Mouse (Mus musculus): ENCODE data around the gene Ube2c. TPM values are rescaled to one million over a fixed set of nuclear protein-coding genes. Genes with fewer than 3 reads are reported as not detected.

Ube2c gene
- polyA plus RNA-seq, 1 experiment from 2014 or later, result 520 TPM

- Histone ChIP-seq H3K4me2 (replicated peaks; ENCODE audit: low read depth, low read length) (no peak overlapping the region), H3K27me3 (ENCODE audit: control insufficient read depth, insufficient read depth, low read length) (no peaks in the 10 kb centered on the region), H3K9me3 (ENCODE audit: control insufficient read depth, low read length) (no peaks in the 10 kb centered on the region), H3K36me3 (ENCODE audit: control insufficient read depth, insufficient read depth, low read length) (no peaks in the 10 kb centered on the region), H3K4me1 (replicated peaks; ENCODE audit: control insufficient read depth, insufficient read depth, low read length) (peaks cover 5% of the 10 kb centered on the region; the same call in 1 of the 2 replicates), H3K4me3 (ENCODE audit: low read depth, low read length) (no peak overlapping the region), H3K27ac (ENCODE audit: low read depth, low read length) (no peak overlapping the region), H3K9ac (ENCODE audit: low read depth, low read length) (no peak overlapping the region)
- DNase-seq (ENCODE audit: low spot score) (no peak), ATAC-seq (ENCODE audit: low FRiP score) (no peak)
- WGBS, result 88% methylated on average over 16 of the region's 16 CpGs
Measured at GRCm38 (mm10) chr2:164827146-164827850, 57.6 kb downstream of the Ube2c start.

Other genes with a start within 250 kb of the Ube2c start
- gene Wfdc2, start 207.5 kb upstream of the Ube2c start, polyA plus RNA-seq (2014; fragmentation: Nextera tagmentation; extraction: Ambion mirVana), result 22.9 TPM in 2 replicates
- gene Spint3, start 196.4 kb upstream of the Ube2c start, polyA plus RNA-seq (2014; fragmentation: Nextera tagmentation; extraction: Ambion mirVana), result not detected in 2 replicates
- not detected in 2 replicates for gene Wfdc6a, start 184.5 kb upstream of the Ube2c start, polyA plus RNA-seq (2014; fragmentation: Nextera tagmentation; extraction: Ambion mirVana)
- not detected in 2 replicates for gene Eppin, start 176.3 kb upstream of the Ube2c start, polyA plus RNA-seq (2014; fragmentation: Nextera tagmentation; extraction: Ambion mirVana)
- gene Wfdc6b, start 156.4 kb upstream of the Ube2c start, polyA plus RNA-seq (2014; fragmentation: Nextera tagmentation; extraction: Ambion mirVana), result not detected in 2 replicates
- not detected in 2 replicates for gene Wfdc8, start 156.3 kb upstream of the Ube2c start, polyA plus RNA-seq (2014; fragmentation: Nextera tagmentation; extraction: Ambion mirVana)
- gene Wfdc16, start 131.1 kb upstream of the Ube2c start, polyA plus RNA-seq (2014; fragmentation: Nextera tagmentation; extraction: Ambion mirVana), result not detected in 2 replicates
- gene Wfdc10, start 113.9 kb upstream of the Ube2c start, polyA plus RNA-seq (2014; fragmentation: Nextera tagmentation; extraction: Ambion mirVana), result not detected in 2 replicates
- not detected in 2 replicates for gene Wfdc9, start 113.3 kb upstream of the Ube2c start, polyA plus RNA-seq (2014; fragmentation: Nextera tagmentation; extraction: Ambion mirVana)
- not detected in 2 replicates for gene Wfdc11, start 95.8 kb upstream of the Ube2c start, polyA plus RNA-seq (2014; fragmentation: Nextera tagmentation; extraction: Ambion mirVana)
- 0.24 TPM in 1 of 2 replicates, not detected in the other for gene Wfdc13, start 84.8 kb upstream of the Ube2c start, polyA plus RNA-seq (2014; fragmentation: Nextera tagmentation; extraction: Ambion mirVana)
- gene Spint4, start 71.4 kb upstream of the Ube2c start, polyA plus RNA-seq (2014; fragmentation: Nextera tagmentation; extraction: Ambion mirVana), result not detected in 2 replicates
- not detected in 2 replicates for gene Spint5, start 54.6 kb upstream of the Ube2c start, polyA plus RNA-seq (2014; fragmentation: Nextera tagmentation; extraction: Ambion mirVana)
- gene Wfdc3, start 24.0 kb upstream of the Ube2c start, polyA plus RNA-seq (2014; fragmentation: Nextera tagmentation; extraction: Ambion mirVana), result 0.53 and 1.0 TPM in 2 replicates
- gene Dnttip1, start 23.9 kb upstream of the Ube2c start, polyA plus RNA-seq (2014; fragmentation: Nextera tagmentation; extraction: Ambion mirVana), result 79.4 and 81.5 TPM in 2 replicates
- 4.8 and 7.1 TPM in 2 replicates for gene Tnnc2, start 10.1 kb downstream of the Ube2c start, polyA plus RNA-seq (2014; fragmentation: Nextera tagmentation; extraction: Ambion mirVana)
- 8.6 and 11.6 TPM in 2 replicates for gene Snx21, start 15.9 kb downstream of the Ube2c start, polyA plus RNA-seq (2014; fragmentation: Nextera tagmentation; extraction: Ambion mirVana)
- 11.9 and 12.8 TPM in 2 replicates for gene Acot8, start 35.0 kb downstream of the Ube2c start, polyA plus RNA-seq (2014; fragmentation: Nextera tagmentation; extraction: Ambion mirVana)
- gene Zswim3, start 35.2 kb downstream of the Ube2c start, polyA plus RNA-seq (2014; fragmentation: Nextera tagmentation; extraction: Ambion mirVana), result 13.3 and 13.7 TPM in 2 replicates
- 22.9 and 23.0 TPM in 2 replicates for gene Zswim1, start 52.8 kb downstream of the Ube2c start, polyA plus RNA-seq (2014; fragmentation: Nextera tagmentation; extraction: Ambion mirVana)
- not detected in 2 replicates for gene Spata25, start 58.6 kb downstream of the Ube2c start, polyA plus RNA-seq (2014; fragmentation: Nextera tagmentation; extraction: Ambion mirVana)
- gene Ctsa, start 63.0 kb downstream of the Ube2c start, polyA plus RNA-seq (2014; fragmentation: Nextera tagmentation; extraction: Ambion mirVana), result 85.7 and 92.0 TPM in 2 replicates
- gene Neurl2, start 63.6 kb downstream of the Ube2c start, polyA plus RNA-seq (2014; fragmentation: Nextera tagmentation; extraction: Ambion mirVana), result 3.0 and 4.4 TPM in 2 replicates
- 62.2 and 67.6 TPM in 2 replicates for gene Pltp, start 87.8 kb downstream of the Ube2c start, polyA plus RNA-seq (2014; fragmentation: Nextera tagmentation; extraction: Ambion mirVana)
- 58.1 and 60.0 TPM in 2 replicates for gene Pcif1, start 109.4 kb downstream of the Ube2c start, polyA plus RNA-seq (2014; fragmentation: Nextera tagmentation; extraction: Ambion mirVana)
- 8.6 and 8.8 TPM in 2 replicates for gene Zfp335, start 141.9 kb downstream of the Ube2c start, polyA plus RNA-seq (2014; fragmentation: Nextera tagmentation; extraction: Ambion mirVana)
- gene Mmp9, start 170.9 kb downstream of the Ube2c start, polyA plus RNA-seq (2014; fragmentation: Nextera tagmentation; extraction: Ambion mirVana), result 1.3 TPM in 2 replicates
- gene Slc12a5, start 190.9 kb downstream of the Ube2c start, polyA plus RNA-seq (2014; fragmentation: Nextera tagmentation; extraction: Ambion mirVana), result 7.4 and 7.5 TPM in 2 replicates

All from hindbrain, embryonic 11.5 days (tissue).